Mouse (Mus musculus): ENCODE results near the gene Hnrnpl.

DNA sequence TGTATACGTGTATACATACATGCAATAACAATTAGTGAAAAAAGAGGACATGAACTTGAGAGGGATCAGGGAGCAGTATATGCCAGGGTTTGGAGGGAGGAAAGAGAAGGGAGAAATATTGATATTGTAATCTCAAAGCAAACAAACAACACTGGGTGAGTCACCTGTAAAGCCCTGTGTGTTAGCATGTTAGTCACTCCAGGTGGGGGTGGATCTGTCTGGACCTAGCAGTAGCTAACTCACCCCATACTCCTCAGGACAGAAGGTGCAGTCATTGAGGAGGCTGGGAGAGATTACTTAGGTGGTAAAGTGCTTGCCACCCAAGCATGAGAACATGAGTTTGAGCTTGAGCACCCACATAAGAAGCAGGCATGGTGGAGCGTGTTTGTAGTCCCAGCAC is 51.6 kb downstream of the Hnrnpl start:
- TF ChIP-seq CTCF (IDR thresholded peaks at IDR 0.05; ENCODE audit: borderline replicate concordance, extremely low read depth, insufficient read depth, insufficient read length): no peak
- TF ChIP-seq POLR2A (IDR thresholded peaks at IDR 0.05; ENCODE audit: borderline replicate concordance, extremely low read depth, insufficient read depth, insufficient read length, poor library complexity, severe bottlenecking): no peak
